In the genomic region with DNA sequence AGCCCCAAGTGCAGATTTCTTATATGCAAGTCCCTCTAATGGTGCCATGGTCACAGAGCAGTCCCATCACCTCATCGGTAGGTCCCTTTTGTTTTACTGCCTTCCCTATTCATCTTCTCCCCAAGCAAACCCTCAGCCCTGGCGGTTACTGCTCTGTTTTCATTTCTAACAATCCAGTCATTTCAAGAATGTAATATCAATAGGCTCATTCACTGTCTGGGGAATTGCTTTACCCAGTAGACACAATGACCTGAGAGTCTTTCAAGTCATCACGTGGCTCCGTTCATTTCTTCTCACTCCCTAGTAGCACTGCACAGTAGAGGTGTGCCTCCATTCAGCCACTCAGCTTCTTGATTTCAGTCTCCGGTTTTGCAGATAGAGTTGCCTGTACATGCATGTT, we compare ENCODE assay signal across 34 mouse cellular contexts. TPM values are rescaled to one million over a fixed set of nuclear protein-coding genes. Genes with fewer than 3 reads are reported as not detected.
"Had no signal": no experiment of that assay in that cellular context is flagged by ENCODE, and none has a peak within 500 bp of the region (broad histone marks: within the 10 kb centered on the region; RNA-seq: fewer than 3 reads in every experiment).

No protein-coding gene starts in this region.

- H3K36me3 ChIP-seq: liver, embryonic 15.5 days had no signal

- ATAC-seq: liver, embryonic 12.5 days; liver, postnatal 0 days; lung, postnatal 0 days; midbrain, embryonic 13.5 days; midbrain, embryonic 15.5 days; midbrain, embryonic 16.5 days had no signal

- DNase-seq: left cerebral cortex, postnatal 4 days; liver; liver, embryonic 13.5 days; liver, postnatal 0 days; lung, adult 18-20 months; lung, adult 2 months; lung, embryonic 14.5 days; lung, postnatal 10 days; lung, postnatal 14 days; lung, postnatal 36 days; lung, postnatal 4 days; midbrain, embryonic 14.5 days had no signal

- H3K4me2 ChIP-seq: limb, embryonic 12.5 days; limb, embryonic 13.5 days; limb, embryonic 15.5 days; liver, embryonic 11.5 days; liver, embryonic 12.5 days; liver, embryonic 13.5 days; liver, embryonic 15.5 days; lung, embryonic 14.5 days; lung, embryonic 15.5 days; midbrain, embryonic 11.5 days; midbrain, embryonic 12.5 days; midbrain, embryonic 13.5 days; midbrain, embryonic 15.5 days had no signal

- H3K9me3 ChIP-seq: limb, embryonic 10.5 days; limb, embryonic 12.5 days; limb, embryonic 13.5 days; limb, embryonic 15.5 days; liver, embryonic 12.5 days; liver, embryonic 13.5 days; liver, embryonic 15.5 days; lung, embryonic 15.5 days; megakaryocyte, embryonic 14.5 days; midbrain, embryonic 10.5 days; midbrain, embryonic 12.5 days; midbrain, embryonic 13.5 days; midbrain, embryonic 15.5 days had no signal

- H3K27ac ChIP-seq: limb, embryonic 10.5 days; limb, embryonic 12.5 days; limb, embryonic 13.5 days; limb, embryonic 15.5 days; liver, embryonic 12.5 days; liver, embryonic 13.5 days; liver, embryonic 14.5 days; liver, embryonic 15.5 days; lung, embryonic 15.5 days; macrophage; midbrain, embryonic 10.5 days; midbrain, embryonic 12.5 days; midbrain, embryonic 13.5 days; midbrain, embryonic 15.5 days had no signal

- H3K9ac ChIP-seq: limb, embryonic 12.5 days; limb, embryonic 13.5 days; limb, embryonic 15.5 days; liver, embryonic 12.5 days; liver, embryonic 13.5 days; liver, embryonic 14.5 days; liver, embryonic 15.5 days; liver, postnatal 0 days; lung, embryonic 14.5 days; lung, embryonic 15.5 days; midbrain, embryonic 12.5 days; midbrain, embryonic 13.5 days; midbrain, embryonic 15.5 days had no signal

- H3K4me3 ChIP-seq: limb, embryonic 10.5 days; limb, embryonic 12.5 days; limb, embryonic 13.5 days; limb, embryonic 15.5 days; liver, embryonic 12.5 days; liver, embryonic 13.5 days; liver, embryonic 15.5 days; lung, embryonic 15.5 days; megakaryocyte, embryonic 14.5 days; midbrain, embryonic 10.5 days; midbrain, embryonic 12.5 days; midbrain, embryonic 13.5 days; midbrain, embryonic 15.5 days; myocyte had no signal

- H3K27me3 ChIP-seq: limb, embryonic 12.5 days; limb, embryonic 13.5 days; limb, embryonic 15.5 days; liver, embryonic 12.5 days; liver, embryonic 13.5 days; liver, embryonic 15.5 days; lung, embryonic 15.5 days; megakaryocyte, embryonic 14.5 days; midbrain, embryonic 12.5 days; midbrain, embryonic 13.5 days; midbrain, embryonic 15.5 days had no signal

RNA-seq across cellular contexts. Expression of a gene that starts 30.8 kb away (rescaled TPM):
- total RNA-seq: megakaryocyte progenitor cell, adult 5-6 weeks; megakaryocyte, adult 5-6 weeks; megakaryocyte-erythroid progenitor cell, adult 5-6 weeks had no signal
- polyA plus RNA-seq: macrophage had no signal
